Mouse (Mus musculus) neural tube, embryonic 10.5 days (tissue): ENCODE data around the gene Rdh11.

Experiments
- DNase-seq: peaks from one replicate; pipeline ENCODE4 v3.0.0-alpha.2; 2017; ENCODE audit warnings: low spot score; ENCODE audit errors: extremely low spot score

The Rdh11 gene

GRCm38 (mm10) chr12:79140811-79141210, 51.3 kb downstream of the Rdh11 start:
- no peak for DNase-seq

GRCm38 (mm10) chr12:79139417-79139816, 52.7 kb downstream of the Rdh11 start:
- no peak for DNase-seq

GRCm38 (mm10) chr12:79138999-79139398, 53.1 kb downstream of the Rdh11 start:
- DNase-seq: no peak

- DNase-seq: no peak
Observed at GRCm38 (mm10) chr12:79136949-79137348, 55.1 kb downstream of the Rdh11 start.

GRCm38 (mm10) chr12:79135105-79135504, 57.0 kb downstream of the Rdh11 start:
- no peak for DNase-seq

- no peak for DNase-seq
Observed at GRCm38 (mm10) chr12:79134676-79135075, 57.4 kb downstream of the Rdh11 start.

- DNase-seq: no peak
Observed at GRCm38 (mm10) chr12:79131706-79132460, 60.2 kb downstream of the Rdh11 start.

GRCm38 (mm10) chr12:79131178-79131675, 60.9 kb downstream of the Rdh11 start:
- peak; percentile 30 for DNase-seq

GRCm38 (mm10) chr12:79130299-79131177, 61.6 kb downstream of the Rdh11 start, which contains the start of gene Arg2:
TSS of gene Arg2 (plus strand) at chr12:79130777.
- peak; percentile 71 for DNase-seq
